Mouse (Mus musculus) embryonic facial prominence, embryonic 10.5 days (tissue): ENCODE results near the gene Lrch3. TPM values are rescaled to one million over a fixed set of nuclear protein-coding genes. Genes with fewer than 3 reads are reported as not detected.

Source experiments
- DNase-seq: peaks from one replicate; pipeline ENCODE4 v3.0.0-alpha.2; 2017; ENCODE audit warnings: low spot score
- H3K27ac ChIP-seq: fragments of 300-500 bp; sonication (generic); replicated peaks from 2 replicates; pipeline ENCODE4 v1.5.1; 2016; ENCODE audit warnings: mild to moderate bottlenecking
- H3K27me3 ChIP-seq: fragments of 300-500 bp; sonication (generic); replicated peaks from 2 replicates; pipeline ENCODE4 v1.6.1; 2016; ENCODE audit warnings: low read depth, mild to moderate bottlenecking; ENCODE audit not compliant: poor library complexity, severe bottlenecking
- H3K36me3 ChIP-seq: fragments of 300-500 bp; sonication (generic); replicated peaks from 2 replicates; pipeline ENCODE4 v1.6.1; 2016; ENCODE audit warnings: mild to moderate bottlenecking, moderate library complexity
- H3K4me1 ChIP-seq: fragments of 300-500 bp; sonication (generic); 2 replicates; pipeline ENCODE4 v1.6.1; 2016
- H3K4me3 ChIP-seq: fragments of 300-500 bp; sonication (generic); 2 replicates; pipeline ENCODE4 v1.5.1; 2016; ENCODE audit warnings: mild to moderate bottlenecking, moderate library complexity
- H3K9me3 ChIP-seq: fragments of 300-500 bp; sonication (generic); 2 replicates; pipeline ENCODE4 v1.6.1; 2016; ENCODE audit warnings: mild to moderate bottlenecking
- WGBS: fragments of 180-500 bp; shearing (Covaris S2); methylation state at CpG from one replicate; pipeline ENCODE4 v1.1.7; 2016; 5-methylcytosine and 5-hydroxymethylcytosine counted together
- polyA plus RNA-seq: library from polyadenylated mRNA; unstranded; fragments of >200 nt; fragmentation: Nextera tagmentation; extraction: Ambion mirVana; gene quantifications from 2 replicates; pipeline ENCODE4 v1.2.1, GENCODE M21; 2016

Gene Lrch3
- polyA plus RNA-seq, 1 experiment from 2014 or later = 32.3 TPM

DNA sequence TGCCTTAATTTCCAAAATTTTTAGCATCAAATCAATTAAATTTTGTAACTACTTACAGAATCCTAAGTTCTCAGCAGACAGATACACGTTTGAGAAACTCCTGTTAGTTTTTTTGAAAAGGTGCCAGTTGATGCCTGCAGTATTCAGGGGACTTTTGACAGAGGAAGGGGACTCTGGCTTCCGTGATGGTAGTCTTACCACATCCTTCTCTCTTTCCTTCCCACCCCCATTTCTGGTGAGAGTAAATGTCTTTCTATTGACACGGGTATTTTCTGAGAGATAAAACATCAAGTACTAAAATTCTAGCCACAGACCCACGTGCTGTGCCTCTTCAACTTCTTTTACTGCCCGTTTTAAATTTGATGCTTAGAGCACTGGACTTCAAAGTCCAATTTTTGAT lies 39.9 kb downstream of the Lrch3 start:
- DNase-seq = no peak
- Histone ChIP-seq H3K36me3 (peaks cover 37% of the 10 kb centered on the region), H3K27me3 (no peaks in the 10 kb centered on the region), H3K9me3 (peaks cover 3% of the 10 kb centered on the region; the same call in 1 of the 2 replicates), H3K4me3 (no peak overlapping the region), H3K4me1 (no peaks in the 10 kb centered on the region), H3K27ac (no peak overlapping the region)
- WGBS = 85% methylated on average over 5 of the region's 5 CpGs

DNA sequence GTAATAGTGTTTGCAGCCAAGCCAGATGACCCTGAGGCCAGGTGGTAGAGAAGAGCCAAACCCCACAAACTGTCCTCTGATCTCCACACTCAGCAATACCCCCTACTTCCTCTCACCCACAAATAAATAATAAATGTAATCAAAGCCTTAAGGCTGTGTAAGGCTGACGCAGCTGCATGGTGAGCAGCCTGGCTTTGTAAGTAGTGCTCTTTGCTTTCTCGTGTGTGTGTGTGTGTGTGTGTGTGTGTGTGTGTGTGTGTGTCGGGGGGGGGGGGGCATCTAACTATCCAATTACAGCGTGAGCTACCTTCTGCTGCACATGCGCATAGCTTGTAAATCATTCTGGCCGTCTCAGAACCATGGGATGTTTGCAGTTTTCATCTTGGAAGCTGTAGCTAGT lies 40.4 kb downstream of the Lrch3 start:
- no peak overlapping the region for H3K4me3 ChIP-seq
- 82% methylated on average over 6 of the region's 6 CpGs for WGBS
- H3K27me3 ChIP-seq = no peaks in the 10 kb centered on the region
- no peak for DNase-seq
- no peaks in the 10 kb centered on the region for H3K4me1 ChIP-seq
- H3K9me3 ChIP-seq = peaks cover 3% of the 10 kb centered on the region; the same call in 1 of the 2 replicates
- peaks cover 40% of the 10 kb centered on the region for H3K36me3 ChIP-seq
- H3K27ac ChIP-seq = no peak overlapping the region

DNA sequence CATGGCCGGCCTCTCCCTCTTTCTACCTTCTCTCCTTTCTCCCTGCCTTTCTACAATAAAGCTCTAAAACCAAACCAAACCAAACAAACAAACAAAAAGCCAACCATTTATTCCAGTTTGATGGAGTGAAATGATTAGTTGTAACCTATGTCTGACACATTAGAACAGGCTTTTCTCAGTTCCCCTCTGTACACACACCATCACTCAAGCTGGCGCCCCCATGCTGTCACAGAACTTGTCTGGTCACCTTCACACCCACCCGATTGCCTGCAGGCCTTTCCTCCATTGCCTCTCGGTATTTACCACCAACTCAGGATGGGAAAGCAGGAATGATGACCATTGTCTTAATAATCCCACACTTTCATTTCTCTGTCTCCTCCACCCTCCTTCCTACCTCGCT lies 43.0 kb downstream of the Lrch3 start:
- no peaks in the 10 kb centered on the region for H3K4me1 ChIP-seq
- H3K27ac ChIP-seq = no peak overlapping the region
- DNase-seq = no peak
- no peak overlapping the region for H3K4me3 ChIP-seq
- H3K27me3 ChIP-seq = no peaks in the 10 kb centered on the region
- H3K36me3 ChIP-seq = peaks cover 55% of the 10 kb centered on the region
- 68% methylated on average over 5 of the region's 5 CpGs for WGBS
- H3K9me3 ChIP-seq = no peaks in the 10 kb centered on the region

DNA sequence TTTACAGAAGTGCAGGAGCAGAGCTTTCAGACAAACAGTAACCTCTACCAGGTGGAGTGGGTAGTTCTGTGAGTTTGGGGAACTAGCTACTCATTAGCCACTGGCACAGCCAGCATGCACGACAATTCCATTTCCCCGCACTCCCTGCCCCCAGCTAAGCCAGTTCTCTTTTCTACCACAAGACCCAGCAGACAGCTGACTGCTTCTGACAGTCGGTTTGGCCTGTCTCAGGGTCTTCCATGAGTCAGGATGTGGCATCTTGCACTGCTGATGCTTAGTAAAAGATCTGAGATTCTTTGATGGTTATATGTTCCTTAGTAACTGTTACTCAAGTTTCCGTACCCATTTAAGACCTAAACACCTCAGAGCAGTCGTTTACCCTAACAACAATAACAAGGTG lies 58.6 kb downstream of the Lrch3 start:
- Histone ChIP-seq H3K4me3 (no peak overlapping the region), H3K36me3 (peaks cover 59% of the 10 kb centered on the region), H3K4me1 (no peaks in the 10 kb centered on the region), H3K27ac (no peak overlapping the region), H3K27me3 (no peaks in the 10 kb centered on the region), H3K9me3 (no peaks in the 10 kb centered on the region)
- DNase-seq = no peak
- 82% methylated on average over 5 of the region's 5 CpGs for WGBS

DNA sequence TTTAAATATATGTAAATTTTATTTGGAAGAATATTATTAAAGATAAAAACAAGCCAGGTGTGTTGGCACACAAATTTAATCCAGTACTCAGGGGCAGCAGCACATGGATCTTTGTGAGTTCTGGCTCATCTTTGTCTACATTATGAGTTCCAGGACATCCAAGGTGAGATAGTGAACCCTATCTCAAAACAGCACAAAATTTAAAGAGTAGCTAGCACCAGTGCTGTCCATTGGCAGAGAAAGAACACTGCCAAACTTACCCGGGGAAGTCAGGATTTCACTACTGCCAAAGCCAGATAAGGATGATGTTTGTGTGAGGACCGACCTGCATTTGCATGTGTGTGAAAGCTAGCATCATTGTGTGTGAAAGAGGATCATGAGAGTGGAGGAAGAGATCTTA lies 59.1 kb downstream of the Lrch3 start:
- H3K4me3 ChIP-seq = no peak overlapping the region
- peaks cover 63% of the 10 kb centered on the region for H3K36me3 ChIP-seq
- H3K27me3 ChIP-seq = no peaks in the 10 kb centered on the region
- H3K4me1 ChIP-seq = no peaks in the 10 kb centered on the region
- no peaks in the 10 kb centered on the region for H3K9me3 ChIP-seq
- H3K27ac ChIP-seq = no peak overlapping the region
- no peak for DNase-seq
- WGBS = 89% methylated on average over 2 of the region's 2 CpGs

DNA sequence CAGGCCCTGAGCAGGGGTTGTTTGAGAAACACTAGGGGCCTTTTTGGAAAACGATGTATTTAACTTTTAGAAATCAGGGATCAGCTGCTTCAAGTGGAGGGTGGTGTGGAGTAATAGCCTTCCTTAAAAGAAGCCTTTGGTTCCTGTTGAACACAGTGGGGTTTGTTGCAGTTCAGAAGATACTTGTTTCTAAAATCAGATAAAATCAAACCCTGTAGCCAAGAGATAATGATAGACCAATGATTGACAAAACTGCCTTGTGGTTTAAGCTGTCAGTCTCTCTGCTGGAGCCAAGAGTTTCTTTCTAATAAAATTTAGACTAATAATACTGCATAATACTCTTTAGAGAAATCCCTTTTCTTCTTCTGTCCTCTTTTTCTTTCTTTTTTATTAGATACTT lies 66.3 kb downstream of the Lrch3 start:
- Histone ChIP-seq H3K27me3 (no peaks in the 10 kb centered on the region), H3K4me3 (no peak overlapping the region), H3K27ac (no peak overlapping the region), H3K4me1 (no peaks in the 10 kb centered on the region), H3K9me3 (no peaks in the 10 kb centered on the region), H3K36me3 (peaks cover 87% of the 10 kb centered on the region)
- DNase-seq = no peak
- 80% methylated on average over 1 of the region's 1 CpGs for WGBS

DNA sequence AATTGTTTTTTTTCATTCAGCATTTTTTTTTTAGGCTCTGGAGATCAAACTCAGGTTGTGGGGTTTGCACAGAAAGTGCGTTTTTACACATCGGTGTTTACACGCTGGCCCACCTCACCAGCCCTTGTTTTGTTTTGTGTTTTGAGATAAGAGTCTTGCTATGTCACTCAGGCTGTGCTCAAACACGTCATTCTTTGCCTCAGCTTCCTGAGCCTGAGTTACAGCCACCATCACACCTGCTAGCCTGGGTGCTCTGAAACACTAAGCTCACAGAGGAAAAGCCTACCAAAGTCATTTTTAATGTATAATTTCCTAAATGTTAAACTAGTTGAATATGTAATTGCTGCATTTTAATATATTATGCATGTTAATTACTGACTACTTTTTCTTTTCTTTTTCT lies 67.5 kb downstream of the Lrch3 start:
- no peaks in the 10 kb centered on the region for H3K9me3 ChIP-seq
- no peaks in the 10 kb centered on the region for H3K27me3 ChIP-seq
- no peak overlapping the region for H3K4me3 ChIP-seq
- no peaks in the 10 kb centered on the region for H3K4me1 ChIP-seq
- WGBS = 90% methylated on average over 4 of the region's 4 CpGs
- no peak overlapping the region for H3K27ac ChIP-seq
- DNase-seq = no peak
- H3K36me3 ChIP-seq = peaks cover 89% of the 10 kb centered on the region

DNA sequence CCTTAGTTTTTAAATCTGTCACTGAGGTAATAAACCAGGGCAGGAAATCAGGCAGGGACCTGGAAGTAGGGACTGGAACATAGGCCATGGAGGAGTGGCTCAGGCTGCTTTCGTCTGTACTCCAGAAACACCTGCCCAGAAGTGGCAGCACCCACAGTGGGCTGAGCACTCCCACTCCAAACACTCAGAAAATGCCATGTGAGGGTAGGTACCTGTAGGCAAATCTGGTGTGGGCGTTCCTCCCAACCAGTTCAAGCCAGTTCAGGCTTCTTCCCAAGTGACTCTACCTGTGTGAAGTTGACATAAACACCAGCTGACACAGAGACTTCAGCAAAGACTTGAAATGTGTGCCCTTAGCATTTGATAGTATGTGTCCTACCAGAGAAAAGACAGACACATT lies 70.7 kb downstream of the Lrch3 start:
- no peaks in the 10 kb centered on the region for H3K27me3 ChIP-seq
- peaks cover 95% of the 10 kb centered on the region for H3K36me3 ChIP-seq
- H3K4me3 ChIP-seq = no peak overlapping the region

DNA sequence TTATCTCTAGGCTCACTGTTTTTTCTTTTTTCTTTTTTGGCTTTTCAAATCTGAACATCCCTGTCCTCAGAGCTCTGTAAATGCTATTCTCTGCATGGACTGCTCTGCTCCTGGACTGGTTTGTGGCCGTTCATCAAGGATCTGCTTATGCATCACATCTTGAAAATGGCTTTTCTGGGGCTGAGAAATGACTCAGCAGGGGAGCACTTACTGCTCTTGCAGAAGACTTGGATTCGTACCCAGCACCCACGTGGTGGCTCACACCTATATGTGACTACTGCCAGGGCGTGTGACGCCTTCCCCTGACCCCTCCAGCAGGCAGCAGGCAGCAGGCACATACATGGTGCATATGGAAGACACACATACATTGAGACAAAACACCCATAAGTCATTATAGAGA lies 78.3 kb downstream of the Lrch3 start:
- H3K36me3 ChIP-seq = peaks cover 93% of the 10 kb centered on the region
- H3K27ac ChIP-seq = no peak overlapping the region
- no peaks in the 10 kb centered on the region for H3K4me1 ChIP-seq
- WGBS = 88% methylated on average over 5 of the region's 5 CpGs
- no peaks in the 10 kb centered on the region for H3K9me3 ChIP-seq
- no peak for DNase-seq
- H3K4me3 ChIP-seq = no peak overlapping the region
- H3K27me3 ChIP-seq = no peaks in the 10 kb centered on the region

More for the DNA sequence above, 70.7 kb downstream of the Lrch3 start:
- no peak for DNase-seq
- no peak overlapping the region for H3K27ac ChIP-seq
- H3K9me3 ChIP-seq = no peaks in the 10 kb centered on the region
- no peaks in the 10 kb centered on the region for H3K4me1 ChIP-seq
- WGBS = 91% methylated on average over 2 of the region's 2 CpGs

DNA sequence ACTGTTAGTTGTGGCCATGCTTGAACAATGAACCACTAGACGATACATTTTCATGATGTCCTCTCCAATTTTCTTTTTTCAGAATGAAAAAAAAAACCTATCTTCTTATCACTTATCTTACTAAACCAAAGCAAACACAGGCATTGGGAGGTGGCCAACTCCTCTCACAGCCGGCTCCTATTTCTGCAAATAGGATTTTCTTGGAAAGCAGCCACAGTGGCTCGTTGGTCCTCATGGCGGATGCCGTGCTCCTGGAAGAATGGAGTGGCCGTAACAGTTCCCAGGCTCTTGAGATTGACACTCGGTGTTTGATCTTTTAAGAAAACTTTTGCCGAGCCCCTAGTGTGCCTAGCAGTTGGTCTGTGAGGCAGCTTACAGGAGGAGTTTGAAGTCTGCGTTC lies 91.3 kb downstream of the Lrch3 start:
- Histone ChIP-seq H3K27ac (no peak overlapping the region), H3K9me3 (no peaks in the 10 kb centered on the region), H3K4me3 (no peak overlapping the region), H3K36me3 (peaks cover 84% of the 10 kb centered on the region), H3K4me1 (no peaks in the 10 kb centered on the region), H3K27me3 (no peaks in the 10 kb centered on the region)
- no peak for DNase-seq
- WGBS = 70% methylated on average over 9 of the region's 9 CpGs

DNA sequence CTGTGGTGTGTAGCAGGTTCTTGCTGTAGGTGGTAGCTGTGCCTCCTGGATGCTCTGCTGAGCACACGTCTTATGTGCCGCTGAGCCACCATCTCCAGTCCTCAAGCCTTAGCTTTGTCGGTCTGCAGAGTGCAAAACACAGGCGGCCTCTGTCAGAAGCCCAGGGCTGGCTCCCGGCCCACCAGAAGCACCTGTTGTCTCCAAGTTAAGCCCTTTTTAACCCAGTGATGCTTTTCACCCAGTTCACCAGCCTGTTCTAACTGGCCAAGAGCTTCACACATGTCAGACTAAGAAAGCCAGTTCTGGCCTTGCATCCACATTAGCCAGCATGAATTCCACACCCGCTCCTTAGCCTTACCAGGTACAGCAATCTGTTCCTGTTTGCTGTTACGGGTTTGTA lies 93.0 kb downstream of the Lrch3 start:
- H3K27me3 ChIP-seq = no peaks in the 10 kb centered on the region
- peaks cover 80% of the 10 kb centered on the region for H3K36me3 ChIP-seq
- no peaks in the 10 kb centered on the region for H3K9me3 ChIP-seq
- no peak for DNase-seq
- WGBS = 95% methylated on average over 7 of the region's 7 CpGs
- H3K27ac ChIP-seq = no peak overlapping the region
- H3K4me3 ChIP-seq = no peak overlapping the region
- H3K4me1 ChIP-seq = no peaks in the 10 kb centered on the region

DNA sequence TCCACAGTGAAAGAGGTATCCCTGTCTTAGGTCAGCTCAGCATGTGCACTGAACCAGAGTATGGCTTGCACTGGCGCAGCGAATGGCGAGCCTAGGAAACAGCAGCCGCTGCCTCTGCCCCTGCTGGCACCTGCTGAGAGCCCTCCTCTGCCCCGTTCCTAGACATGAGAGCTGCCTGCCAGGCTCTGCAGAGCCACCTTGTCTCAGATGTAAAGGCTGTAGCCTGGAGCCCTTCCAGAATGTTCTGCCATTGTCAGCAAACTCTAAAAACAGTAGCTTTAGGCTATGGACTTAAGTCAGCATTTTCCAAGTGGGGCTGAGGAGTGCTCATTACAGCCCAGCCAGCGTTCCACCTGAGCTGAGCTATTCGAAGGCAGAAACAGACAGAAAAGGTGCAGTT lies 93.5 kb downstream of the Lrch3 start:
- 87% methylated on average over 7 of the region's 7 CpGs for WGBS
- Histone ChIP-seq H3K9me3 (no peaks in the 10 kb centered on the region), H3K4me1 (no peaks in the 10 kb centered on the region), H3K27me3 (no peaks in the 10 kb centered on the region), H3K27ac (no peak overlapping the region), H3K4me3 (no peak overlapping the region), H3K36me3 (peaks cover 86% of the 10 kb centered on the region)
- DNase-seq = no peak

DNA sequence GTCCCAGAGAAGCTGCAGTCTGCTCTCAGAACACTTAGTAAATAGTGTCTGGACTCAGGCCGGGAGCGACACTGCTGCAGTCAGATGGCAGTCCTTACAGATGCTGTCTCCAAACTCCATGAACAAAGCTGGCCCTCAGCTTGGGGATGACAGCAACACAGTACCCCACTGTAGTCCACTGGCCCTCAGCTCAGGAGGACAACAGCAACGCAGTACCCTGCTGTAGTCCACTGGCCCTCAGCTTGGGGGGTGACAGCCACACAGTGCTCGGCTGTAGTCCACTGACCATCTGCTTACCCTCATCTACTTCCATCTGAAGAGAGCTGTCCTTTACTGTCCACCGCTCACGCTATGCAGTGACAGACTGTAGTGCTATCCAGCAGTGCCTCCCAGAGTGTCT lies 96.3 kb downstream of the Lrch3 start:
- DNase-seq = no peak
- Histone ChIP-seq H3K4me1 (no peaks in the 10 kb centered on the region), H3K9me3 (no peaks in the 10 kb centered on the region), H3K27ac (no peak overlapping the region), H3K36me3 (peaks cover 93% of the 10 kb centered on the region), H3K4me3 (no peak overlapping the region), H3K27me3 (no peaks in the 10 kb centered on the region)
- 93% methylated on average over 6 of the region's 6 CpGs for WGBS

DNA sequence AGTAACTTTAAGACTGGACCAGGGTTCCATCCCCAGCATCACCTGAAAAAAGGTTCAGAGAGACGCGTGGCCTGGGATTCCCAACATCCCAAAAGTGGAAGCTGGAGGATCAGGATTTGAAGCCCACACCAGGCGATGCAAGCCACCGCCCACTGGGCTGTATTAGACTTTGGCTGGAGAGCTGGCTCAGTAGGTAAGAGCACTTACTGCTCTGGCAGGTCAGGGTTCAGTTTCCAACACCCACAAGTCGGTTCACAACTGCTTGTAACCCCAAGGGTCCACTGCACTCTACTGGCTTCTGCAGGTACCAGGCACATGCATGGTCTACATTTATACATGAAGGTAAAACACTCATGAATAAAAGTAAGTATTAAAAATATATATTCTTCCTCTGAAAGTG lies 99.9 kb downstream of the Lrch3 start:
- no peaks in the 10 kb centered on the region for H3K27me3 ChIP-seq
- H3K36me3 ChIP-seq = peaks cover 77% of the 10 kb centered on the region

More for the DNA sequence above, 99.9 kb downstream of the Lrch3 start:
- Histone ChIP-seq H3K4me1 (no peaks in the 10 kb centered on the region), H3K4me3 (no peak overlapping the region), H3K9me3 (no peaks in the 10 kb centered on the region), H3K27ac (no peak overlapping the region)
- no peak for DNase-seq
- WGBS = 94% methylated on average over 5 of the region's 5 CpGs
